Mouse (Mus musculus): Measurements from ENCODE around the gene Pxt1. TPM values are rescaled to one million over a fixed set of nuclear protein-coding genes. Genes with fewer than 3 reads are reported as not detected.

The Pxt1 gene
- polyA plus RNA-seq, 1 experiment from 2014 or later: 0.24 TPM

DNA sequence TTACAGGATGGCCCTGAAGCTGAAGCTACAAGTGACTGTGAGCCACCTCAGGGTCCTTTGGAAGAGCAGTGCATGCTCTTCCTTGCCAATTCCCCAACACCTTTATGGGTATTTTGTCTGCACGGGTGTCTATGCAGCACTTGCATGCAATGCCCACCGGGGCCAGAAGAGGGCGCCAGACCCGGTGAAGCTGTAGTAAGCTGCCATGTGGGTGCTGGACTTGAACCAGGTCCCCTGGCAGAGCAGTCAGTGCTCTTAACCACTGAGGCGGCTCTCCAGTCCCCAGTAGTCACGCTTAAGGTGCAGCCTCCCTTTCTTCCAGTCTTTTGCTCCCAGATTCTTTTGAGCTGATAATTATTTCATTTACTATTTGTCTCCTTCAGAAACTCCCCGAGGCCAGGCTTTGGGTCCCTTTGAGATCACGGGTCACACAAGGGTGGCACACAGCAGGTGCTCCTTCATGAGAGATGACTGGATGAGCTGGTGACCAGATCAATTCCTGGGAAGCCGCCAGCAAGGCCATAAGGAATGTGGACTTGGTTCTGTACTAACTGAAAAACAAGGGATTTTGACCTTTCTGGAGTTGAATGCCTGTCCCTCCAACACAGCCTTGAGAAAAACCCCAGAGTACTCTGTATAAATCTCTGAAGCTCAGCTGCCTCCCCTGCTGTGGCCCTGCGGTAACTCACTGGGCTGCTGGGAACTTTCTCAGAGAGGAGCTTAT is 6.9 kb downstream of the Pxt1 start:
- WGBS: 78% methylated on average over 10 of the region's 10 CpGs

DNA sequence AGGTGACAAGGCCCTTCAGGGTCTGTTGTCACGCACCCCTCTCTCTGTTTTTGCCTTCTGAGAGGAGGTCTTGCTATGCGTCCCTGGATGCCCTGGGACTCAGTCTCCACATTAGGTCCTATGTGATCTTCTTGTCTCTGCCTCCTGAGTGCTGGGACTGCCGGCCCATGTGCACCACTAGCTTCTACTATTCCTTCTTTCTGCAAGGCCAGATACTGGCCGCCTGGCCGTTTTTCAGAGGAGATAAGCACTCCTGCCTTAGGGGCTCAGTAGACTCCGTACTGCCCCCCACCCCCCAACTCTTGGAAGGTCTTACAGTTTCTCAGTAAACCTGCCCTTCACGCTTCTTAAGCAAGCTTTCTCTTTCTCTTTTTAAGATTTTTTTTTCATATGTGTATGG is 7.5 kb downstream of the Pxt1 start:
- H3K9me3 ChIP-seq (replicated peaks; ENCODE audit: control insufficient read depth, low read length): no peaks in the 10 kb centered on the region; the same call in 1 of the 2 replicates
- WGBS: 79% methylated on average over 7 of the region's 7 CpGs
- ATAC-seq (replicated peaks; ENCODE audit: extremely low read depth, insufficient read depth, low FRiP score): no peak
- 0 out of 2 replicates have a peak, but pooled peaks cover 4% of the 10 kb centered on the region for H3K4me1 ChIP-seq (ENCODE audit: control insufficient read depth, insufficient read depth, low read length)
- no peaks in the 10 kb centered on the region for H3K36me3 ChIP-seq (ENCODE audit: control insufficient read depth, insufficient read depth)
- H3K27me3 ChIP-seq (ENCODE audit: control insufficient read depth, insufficient read depth, low read length): no peaks in the 10 kb centered on the region
- H3K27ac ChIP-seq (ENCODE audit: low read length): no peak overlapping the region
- no peak overlapping the region for H3K4me2 ChIP-seq (ENCODE audit: low read depth, low read length)
- no peak overlapping the region for H3K4me3 ChIP-seq (ENCODE audit: low read length)
- no peak overlapping the region for H3K9ac ChIP-seq (ENCODE audit: low read length)

More for the DNA sequence above, 6.9 kb downstream of the Pxt1 start:
- Histone ChIP-seq H3K9me3 (replicated peaks; ENCODE audit: control insufficient read depth, low read length) (no peaks in the 10 kb centered on the region; the same call in 1 of the 2 replicates), H3K27ac (ENCODE audit: low read length) (no peak overlapping the region), H3K4me3 (ENCODE audit: low read length) (no peak overlapping the region), H3K4me2 (ENCODE audit: low read depth, low read length) (no peak overlapping the region), H3K27me3 (ENCODE audit: control insufficient read depth, insufficient read depth, low read length) (no peaks in the 10 kb centered on the region), H3K4me1 (ENCODE audit: control insufficient read depth, insufficient read depth, low read length) (no peaks in the 10 kb centered on the region), H3K36me3 (ENCODE audit: control insufficient read depth, insufficient read depth) (no peaks in the 10 kb centered on the region), H3K9ac (ENCODE audit: low read length) (no peak overlapping the region)
- no peak for ATAC-seq (replicated peaks; ENCODE audit: extremely low read depth, insufficient read depth, low FRiP score)

DNA sequence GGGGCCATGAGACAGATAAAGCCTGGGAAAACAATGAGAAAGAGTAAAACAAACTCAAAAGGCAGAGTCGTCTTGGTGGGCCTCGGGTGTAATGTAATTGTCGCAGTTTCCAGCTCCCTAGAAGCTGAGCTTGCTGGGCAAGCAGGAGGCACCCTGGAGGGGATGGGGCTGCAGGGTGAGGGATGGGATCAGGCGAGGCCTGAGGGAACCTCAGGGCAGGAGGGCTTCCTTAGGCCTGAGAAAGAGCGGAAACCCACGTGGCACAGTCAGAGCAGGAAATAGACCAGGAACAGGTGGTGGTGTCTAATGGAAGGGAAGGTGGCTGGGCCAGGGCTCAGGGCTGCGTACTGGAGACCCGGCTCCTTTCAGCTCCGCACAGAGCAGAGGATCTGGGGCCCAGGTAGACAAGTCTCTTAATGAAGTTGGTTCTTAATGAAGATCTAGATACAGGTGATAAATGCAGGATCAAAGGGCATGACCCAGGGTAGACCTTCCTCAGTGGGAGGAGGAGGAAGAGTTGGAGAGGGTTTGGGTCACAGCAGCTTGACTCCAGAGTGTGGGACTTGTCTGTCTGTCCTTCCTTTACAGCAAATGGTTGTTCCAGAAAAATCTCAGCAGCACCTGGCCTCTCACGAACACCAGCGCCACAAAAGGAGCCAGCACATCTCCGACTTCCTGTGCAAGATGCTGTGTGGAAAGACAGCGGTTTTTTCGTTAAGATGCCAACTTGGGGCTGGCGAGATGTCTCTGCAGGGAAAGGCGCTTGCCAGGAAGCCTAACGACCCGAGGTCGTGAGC is 9.3 kb downstream of the Pxt1 start:
- Histone ChIP-seq H3K36me3 (ENCODE audit: control insufficient read depth, insufficient read depth) (no peaks in the 10 kb centered on the region), H3K9me3 (replicated peaks; ENCODE audit: control insufficient read depth, low read length) (no peaks in the 10 kb centered on the region; the same call in 1 of the 2 replicates), H3K27ac (ENCODE audit: low read length) (no peak overlapping the region), H3K9ac (ENCODE audit: low read length) (no peak overlapping the region), H3K4me1 (ENCODE audit: control insufficient read depth, insufficient read depth, low read length) (peaks cover 11% of the 10 kb centered on the region), H3K4me2 (ENCODE audit: low read depth, low read length) (no peak overlapping the region), H3K4me3 (ENCODE audit: low read length) (no peak overlapping the region), H3K27me3 (ENCODE audit: control insufficient read depth, insufficient read depth, low read length) (no peaks in the 10 kb centered on the region)
- no peak for ATAC-seq (replicated peaks; ENCODE audit: extremely low read depth, insufficient read depth, low FRiP score)
- 65% methylated on average over 19 of the region's 19 CpGs for WGBS

DNA sequence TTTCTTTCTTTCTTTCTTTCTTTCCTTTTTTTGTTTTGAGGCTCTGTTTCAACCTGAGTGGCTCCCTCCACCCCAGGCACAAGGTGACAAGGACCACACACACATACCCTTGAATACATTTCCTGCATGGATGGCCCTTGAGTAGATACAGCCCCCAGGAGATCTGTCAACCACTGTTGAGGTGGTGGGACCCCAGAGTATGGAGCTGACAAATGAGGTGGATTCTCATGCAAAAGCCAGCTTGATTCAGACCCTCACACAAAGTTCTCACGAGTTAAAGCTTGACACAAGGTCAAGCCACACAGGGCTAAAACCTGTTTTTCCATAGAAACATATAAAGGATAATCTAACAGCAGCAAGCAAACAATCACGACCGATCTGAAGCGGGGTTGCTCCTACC is 11.4 kb downstream of the Pxt1 start:
- 82% methylated on average over 4 of the region's 4 CpGs for WGBS
- Histone ChIP-seq H3K4me2 (ENCODE audit: low read depth, low read length) (no peak overlapping the region), H3K27me3 (ENCODE audit: control insufficient read depth, insufficient read depth, low read length) (no peaks in the 10 kb centered on the region), H3K27ac (ENCODE audit: low read length) (no peak overlapping the region), H3K36me3 (ENCODE audit: control insufficient read depth, insufficient read depth) (no peaks in the 10 kb centered on the region), H3K9ac (ENCODE audit: low read length) (no peak overlapping the region), H3K4me1 (ENCODE audit: control insufficient read depth, insufficient read depth, low read length) (peaks cover 11% of the 10 kb centered on the region), H3K4me3 (ENCODE audit: low read length) (no peak overlapping the region), H3K9me3 (replicated peaks; ENCODE audit: control insufficient read depth, low read length) (no peaks in the 10 kb centered on the region; the same call in 1 of the 2 replicates)
- ATAC-seq (replicated peaks; ENCODE audit: extremely low read depth, insufficient read depth, low FRiP score): no peak

DNA sequence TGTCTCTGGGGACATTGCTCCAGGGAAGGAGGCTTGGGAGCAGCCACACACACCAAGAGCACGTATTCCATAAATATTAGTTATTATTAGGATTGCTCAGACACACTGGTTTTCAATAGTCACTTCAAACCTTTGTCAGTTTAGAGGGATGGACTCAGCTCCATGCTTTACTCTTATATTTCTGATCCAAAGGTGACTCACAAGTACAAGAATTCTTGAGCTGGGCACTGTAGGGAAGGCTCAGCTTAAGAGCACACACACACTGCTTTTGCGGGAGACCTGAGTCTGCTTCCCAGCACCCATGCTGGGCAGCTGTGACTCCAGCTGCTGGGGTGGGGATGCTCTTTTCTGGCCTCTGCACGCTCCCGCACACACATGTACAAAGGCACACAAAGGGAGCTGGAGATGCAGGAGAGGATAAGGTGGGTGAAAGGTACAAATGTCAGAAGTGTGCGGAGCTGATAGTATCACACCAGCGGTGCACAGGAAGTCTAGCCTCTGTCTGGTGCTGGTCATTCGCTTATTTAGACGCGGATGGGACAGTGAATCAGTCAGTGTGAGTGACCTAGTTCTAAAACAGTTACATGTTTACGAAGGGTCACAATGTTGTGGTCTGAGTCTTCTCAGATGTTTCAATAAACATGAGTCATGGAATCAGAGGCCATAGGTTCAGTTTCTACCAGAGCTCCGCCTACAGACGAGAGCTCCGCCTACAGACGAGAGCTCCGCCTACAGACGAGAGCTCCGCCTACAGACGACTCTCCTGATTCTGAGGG is 12.0 kb downstream of the Pxt1 start:
- no peaks in the 10 kb centered on the region for H3K36me3 ChIP-seq (ENCODE audit: control insufficient read depth, insufficient read depth)

DNA sequence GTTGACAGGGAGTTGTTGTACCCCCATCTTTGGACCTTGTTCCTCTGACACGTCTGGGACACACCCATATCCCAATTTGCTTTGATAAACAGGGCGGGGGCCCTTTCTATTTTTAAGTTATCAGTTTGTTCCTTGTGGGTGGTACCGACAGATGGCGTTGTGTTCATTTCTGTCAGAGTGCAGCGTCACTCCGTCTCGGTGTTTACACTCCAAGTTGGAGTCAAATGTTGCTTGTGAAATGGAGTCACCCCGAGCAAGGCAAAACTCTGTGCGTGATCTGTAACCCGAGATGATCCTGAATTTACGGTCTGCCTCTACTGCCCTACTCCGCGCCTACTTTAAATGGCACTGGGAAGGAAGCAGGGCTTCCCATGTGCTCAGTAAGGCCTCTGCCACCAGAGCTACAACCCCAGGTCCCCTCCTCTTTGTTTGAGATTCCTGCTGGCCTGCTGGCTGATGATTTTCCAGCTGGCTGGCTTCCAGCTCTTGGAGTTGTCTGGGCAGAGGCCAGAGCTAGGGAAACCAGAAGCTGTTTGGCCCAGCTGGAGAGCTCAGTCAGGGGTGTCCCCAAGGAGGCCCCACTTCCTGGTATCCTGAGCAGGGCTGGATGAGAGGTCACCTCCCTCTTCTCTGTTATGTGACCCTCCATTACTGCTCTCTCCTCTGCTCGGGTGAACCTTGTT is 13.1 kb downstream of the Pxt1 start:
- peak overlapping the region; percentile 91 for H3K27ac ChIP-seq (ENCODE audit: low read length)
- peak overlapping the region; percentile 21; the same call in 1 of the 2 replicates for H3K4me3 ChIP-seq (ENCODE audit: low read length)
- 7% methylated on average over 14 of the region's 14 CpGs for WGBS
- peaks cover 13% of the 10 kb centered on the region for H3K4me1 ChIP-seq (ENCODE audit: control insufficient read depth, insufficient read depth, low read length)
- no peaks in the 10 kb centered on the region for H3K36me3 ChIP-seq (ENCODE audit: control insufficient read depth, insufficient read depth)
- H3K27me3 ChIP-seq (ENCODE audit: control insufficient read depth, insufficient read depth, low read length): no peaks in the 10 kb centered on the region
- peak; percentile 89 for ATAC-seq (replicated peaks; ENCODE audit: extremely low read depth, insufficient read depth, low FRiP score)
- no peaks in the 10 kb centered on the region for H3K9me3 ChIP-seq (replicated peaks; ENCODE audit: control insufficient read depth, low read length)
- H3K9ac ChIP-seq (ENCODE audit: low read length): peak overlapping the region; percentile 37; the same call in 1 of the 2 replicates
- peak overlapping the region; percentile 51 for H3K4me2 ChIP-seq (ENCODE audit: low read depth, low read length)

More for the DNA sequence above, 12.0 kb downstream of the Pxt1 start:
- H3K27me3 ChIP-seq (ENCODE audit: control insufficient read depth, insufficient read depth, low read length): no peaks in the 10 kb centered on the region
- no peaks in the 10 kb centered on the region; the same call in 1 of the 2 replicates for H3K9me3 ChIP-seq (replicated peaks; ENCODE audit: control insufficient read depth, low read length)
- no peak overlapping the region for H3K4me3 ChIP-seq (ENCODE audit: low read length)
- H3K27ac ChIP-seq (ENCODE audit: low read length): peak overlapping the region; percentile 91
- peak overlapping the region; percentile 20; the same call in 1 of the 2 replicates for H3K9ac ChIP-seq (ENCODE audit: low read length)
- 86% methylated on average over 18 of the region's 18 CpGs for WGBS
- no peak for ATAC-seq (replicated peaks; ENCODE audit: extremely low read depth, insufficient read depth, low FRiP score)
- peaks cover 11% of the 10 kb centered on the region for H3K4me1 ChIP-seq (ENCODE audit: control insufficient read depth, insufficient read depth, low read length)
- H3K4me2 ChIP-seq (ENCODE audit: low read depth, low read length): no peak overlapping the region

DNA sequence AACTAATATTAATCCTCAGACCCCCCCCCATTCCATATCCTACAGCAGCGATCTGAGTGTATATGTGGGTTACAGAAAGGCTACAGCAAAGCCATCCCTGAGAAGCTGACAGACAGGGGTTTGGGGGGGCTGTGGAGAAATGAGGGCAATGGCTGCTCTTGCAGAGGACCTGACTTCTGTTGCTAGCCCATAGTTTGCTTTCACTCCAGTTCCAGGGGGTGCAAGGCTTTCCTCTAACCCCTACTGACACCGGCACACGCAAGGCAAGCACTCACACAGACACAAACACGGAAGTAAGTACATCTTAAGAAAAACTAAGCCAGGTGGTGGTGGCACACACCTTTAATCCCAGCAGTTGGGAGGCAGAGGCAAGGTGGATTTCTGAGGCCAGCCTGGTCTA is 14.3 kb downstream of the Pxt1 start:
- H3K36me3 ChIP-seq (ENCODE audit: control insufficient read depth, insufficient read depth): no peaks in the 10 kb centered on the region
- H3K27ac ChIP-seq (ENCODE audit: low read length): no peak overlapping the region; the same call in 1 of the 2 replicates
- H3K4me1 ChIP-seq (ENCODE audit: control insufficient read depth, insufficient read depth, low read length): peaks cover 13% of the 10 kb centered on the region
- no peaks in the 10 kb centered on the region for H3K27me3 ChIP-seq (ENCODE audit: control insufficient read depth, insufficient read depth, low read length)
- no peaks in the 10 kb centered on the region for H3K9me3 ChIP-seq (replicated peaks; ENCODE audit: control insufficient read depth, low read length)
- no peak overlapping the region for H3K4me3 ChIP-seq (ENCODE audit: low read length)
- ATAC-seq (replicated peaks; ENCODE audit: extremely low read depth, insufficient read depth, low FRiP score): no peak
- no peak overlapping the region for H3K9ac ChIP-seq (ENCODE audit: low read length)
- H3K4me2 ChIP-seq (ENCODE audit: low read depth, low read length): no peak overlapping the region
- 94% methylated on average over 4 of the region's 4 CpGs for WGBS

DNA sequence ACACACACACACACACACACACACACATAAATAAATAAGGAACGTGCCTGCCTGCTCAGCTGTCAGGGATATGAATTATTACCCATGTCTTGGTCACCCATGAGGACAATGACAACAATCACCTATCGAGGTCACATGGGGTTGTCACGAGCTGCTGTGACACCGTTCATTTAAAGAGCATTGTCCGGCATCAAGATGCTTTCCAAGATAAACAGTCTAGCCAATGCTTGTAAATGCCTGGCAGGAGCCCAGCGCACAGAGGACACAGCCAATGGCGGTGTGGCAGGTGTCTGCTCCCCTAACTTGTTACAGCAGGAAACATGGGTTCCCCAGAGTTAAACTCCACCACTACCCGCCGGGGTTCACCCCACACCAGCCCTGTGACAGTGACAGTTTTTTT is 15.6 kb downstream of the Pxt1 start:
- H3K27me3 ChIP-seq (ENCODE audit: control insufficient read depth, insufficient read depth, low read length): no peaks in the 10 kb centered on the region
- no peak overlapping the region for H3K4me3 ChIP-seq (ENCODE audit: low read length)
- no peaks in the 10 kb centered on the region for H3K9me3 ChIP-seq (replicated peaks; ENCODE audit: control insufficient read depth, low read length)
- H3K9ac ChIP-seq (ENCODE audit: low read length): no peak overlapping the region
- H3K36me3 ChIP-seq (ENCODE audit: control insufficient read depth, insufficient read depth): no peaks in the 10 kb centered on the region
- H3K4me1 ChIP-seq (ENCODE audit: control insufficient read depth, insufficient read depth, low read length): peaks cover 13% of the 10 kb centered on the region
- 69% methylated on average over 9 of the region's 9 CpGs for WGBS
- no peak overlapping the region for H3K27ac ChIP-seq (ENCODE audit: low read length)
- no peak for ATAC-seq (replicated peaks; ENCODE audit: extremely low read depth, insufficient read depth, low FRiP score)
- H3K4me2 ChIP-seq (ENCODE audit: low read depth, low read length): no peak overlapping the region

Data from heart, embryonic 16.5 days (tissue).